Mouse (Mus musculus) CD4-positive helper T cell, adult 2 months (primary cell): ENCODE measurements around the gene Cfap298.

Experiments
- DNase-seq: peaks from one replicate; pipeline ENCODE4 v3.0.0-alpha.2; 2012; ENCODE audit warnings: low read depth, missing footprints, low spot score

Gene Cfap298

GRCm38 (mm10) chr16:90911766-90912165, 23.1 kb downstream of the Cfap298 start:
- DNase-seq: no peak

- DNase-seq: no peak
Observed at GRCm38 (mm10) chr16:90910855-90911533, 23.9 kb downstream of the Cfap298 start.

- no peak for DNase-seq
Observed at GRCm38 (mm10) chr16:90907250-90907649, 27.7 kb downstream of the Cfap298 start.

- no peak for DNase-seq
Observed at GRCm38 (mm10) chr16:90903300-90903699, 31.6 kb downstream of the Cfap298 start.

- no peak for DNase-seq
Observed at GRCm38 (mm10) chr16:90901364-90901763, 33.5 kb downstream of the Cfap298 start.

GRCm38 (mm10) chr16:90899498-90899897, 35.4 kb downstream of the Cfap298 start:
- DNase-seq: no peak

GRCm38 (mm10) chr16:90897651-90898050, 37.3 kb downstream of the Cfap298 start:
- no peak for DNase-seq

- DNase-seq: no peak
Observed at GRCm38 (mm10) chr16:90893792-90894191, 41.1 kb downstream of the Cfap298 start.

- DNase-seq: no peak
Observed at GRCm38 (mm10) chr16:90893019-90893418, 41.9 kb downstream of the Cfap298 start.

- DNase-seq: no peak
Observed at GRCm38 (mm10) chr16:90892081-90892480, 42.8 kb downstream of the Cfap298 start.

- no peak for DNase-seq
Observed at GRCm38 (mm10) chr16:90891601-90892000, 43.3 kb downstream of the Cfap298 start.

- no peak for DNase-seq
Observed at GRCm38 (mm10) chr16:90890683-90891082, 44.2 kb downstream of the Cfap298 start.

- DNase-seq: no peak
Observed at GRCm38 (mm10) chr16:90885781-90886565, 48.9 kb downstream of the Cfap298 start.

GRCm38 (mm10) chr16:90885351-90885750, 49.6 kb downstream of the Cfap298 start:
- no peak for DNase-seq

- no peak for DNase-seq
Observed at GRCm38 (mm10) chr16:90882501-90882977, 52.4 kb downstream of the Cfap298 start.

GRCm38 (mm10) chr16:90878135-90878860, 56.6 kb downstream of the Cfap298 start:
- DNase-seq: no peak
